Mouse (Mus musculus): ENCODE measurements around the gene Ppp1ca. TPM values are rescaled to one million over a fixed set of nuclear protein-coding genes. Genes with fewer than 3 reads are reported as not detected.
A peak's percentile ranks its signal among the peaks of the same experiment; 100 is the strongest.

The Ppp1ca gene
- polyA plus RNA-seq, 1 experiment: 897 TPM

DNA sequence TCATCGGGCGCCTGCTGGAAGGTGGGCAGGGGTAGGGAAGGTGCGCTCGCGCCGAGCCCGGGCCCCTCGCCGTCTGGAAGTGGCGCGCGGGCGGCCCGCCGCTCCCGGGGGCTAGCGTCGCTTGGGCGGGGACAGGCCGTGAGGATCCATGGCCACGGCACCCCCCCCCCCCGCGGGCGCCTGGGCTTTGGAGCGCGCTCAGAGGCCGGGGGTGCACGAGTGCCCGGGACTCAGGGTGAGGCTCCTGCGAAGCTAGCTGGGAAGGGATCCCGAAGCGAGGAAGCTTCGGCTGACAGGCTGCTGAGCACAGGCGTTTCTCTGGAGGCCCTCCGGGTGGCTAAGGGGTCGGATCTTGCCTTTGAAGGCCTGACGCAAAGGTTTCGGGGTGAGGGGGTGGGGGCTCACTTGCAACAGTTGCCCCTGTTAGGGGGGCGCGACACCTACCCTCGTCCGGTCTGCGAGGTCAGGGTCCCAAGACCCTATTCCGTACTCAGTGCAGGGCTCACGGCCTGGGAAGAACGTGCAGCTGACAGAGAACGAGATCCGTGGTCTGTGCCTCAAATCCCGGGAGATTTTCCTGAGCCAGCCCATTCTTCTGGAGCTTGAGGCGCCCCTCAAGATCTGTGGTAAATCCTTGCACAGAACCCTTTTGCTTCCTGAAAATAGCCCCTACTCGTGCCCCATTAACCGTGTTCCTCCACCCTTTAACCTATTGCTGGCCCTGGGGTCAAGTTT is 553 bp downstream of the Ppp1ca start:
- H3K27me3 ChIP-seq (ENCODE audit: control insufficient read depth, insufficient read depth, low read length): no peaks in the 10 kb centered on the region
- peak overlapping the region; percentile 85 for H3K4me3 ChIP-seq (ENCODE audit: control insufficient read depth, insufficient read depth, low read length)
- peaks cover 40% of the 10 kb centered on the region for H3K36me3 ChIP-seq (ENCODE audit: control insufficient read depth, insufficient read depth, low read length)
- no peak for TF ChIP-seq CTCF (IDR thresholded peaks at IDR 0.05; ENCODE audit: borderline replicate concordance, control insufficient read depth, extremely low read depth, insufficient read depth, low read length, poor library complexity)
- TF ChIP-seq POLR2A (IDR thresholded peaks at IDR 0.05; ENCODE audit: control insufficient read depth, extremely low read depth, insufficient read depth, low read length, poor library complexity): no peak
- H3K27ac ChIP-seq (ENCODE audit: control insufficient read depth, insufficient read depth, low read length): peak overlapping the region; percentile 30
- under 1% methylated on average over 52 of the region's 52 CpGs for WGBS
- no peak for DNase-seq
- peaks cover 56% of the 10 kb centered on the region for H3K4me1 ChIP-seq (replicated peaks; ENCODE audit: control insufficient read depth, insufficient read depth, low read length)

DNA sequence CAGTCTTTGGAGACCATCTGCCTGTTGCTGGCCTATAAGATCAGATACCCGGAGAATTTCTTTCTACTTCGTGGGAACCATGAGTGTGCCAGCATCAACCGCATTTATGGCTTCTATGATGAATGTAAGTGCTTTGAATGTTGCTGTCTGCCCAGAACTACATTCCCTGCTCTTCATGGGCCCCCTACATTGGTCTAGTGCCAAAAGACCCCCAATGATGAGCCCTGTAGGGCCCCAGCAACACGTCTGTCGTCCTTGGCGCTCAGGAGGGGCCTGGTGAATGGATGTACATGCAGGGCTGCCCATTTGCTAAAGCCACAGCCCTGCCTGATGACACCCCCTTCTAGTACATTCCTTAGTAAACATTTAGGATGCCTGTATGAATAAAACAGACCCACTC is 1.3 kb downstream of the Ppp1ca start:
- Histone ChIP-seq H3K27me3 (ENCODE audit: control insufficient read depth, insufficient read depth, low read length) (no peaks in the 10 kb centered on the region), H3K36me3 (ENCODE audit: control insufficient read depth, insufficient read depth, low read length) (peaks cover 34% of the 10 kb centered on the region), H3K4me3 (ENCODE audit: control insufficient read depth, insufficient read depth, low read length) (peak overlapping the region; percentile 85; the same call in 1 of the 2 replicates), H3K4me1 (replicated peaks; ENCODE audit: control insufficient read depth, insufficient read depth, low read length) (peaks cover 49% of the 10 kb centered on the region), H3K27ac (ENCODE audit: control insufficient read depth, insufficient read depth, low read length) (no peak overlapping the region)
- DNase-seq: no peak
- 48% methylated on average over 6 of the region's 6 CpGs for WGBS
- TF ChIP-seq POLR2A (IDR thresholded peaks at IDR 0.05; ENCODE audit: control insufficient read depth, extremely low read depth, insufficient read depth, low read length, poor library complexity): no peak
- no peak for TF ChIP-seq CTCF (IDR thresholded peaks at IDR 0.05; ENCODE audit: borderline replicate concordance, control insufficient read depth, extremely low read depth, insufficient read depth, low read length, poor library complexity)

GRCm38 (mm10) chr19:4194021-4194724 is 2.3 kb downstream of the Ppp1ca start:
- no peak for DNase-seq
- Histone ChIP-seq H3K27ac (ENCODE audit: control insufficient read depth, insufficient read depth, low read length) (no peak overlapping the region), H3K4me3 (ENCODE audit: control insufficient read depth, insufficient read depth, low read length) (no peak overlapping the region), H3K4me1 (replicated peaks; ENCODE audit: control insufficient read depth, insufficient read depth, low read length) (peaks cover 40% of the 10 kb centered on the region), H3K27me3 (ENCODE audit: control insufficient read depth, insufficient read depth, low read length) (no peaks in the 10 kb centered on the region), H3K36me3 (ENCODE audit: control insufficient read depth, insufficient read depth, low read length) (peaks cover 34% of the 10 kb centered on the region)
- TF ChIP-seq POLR2A (IDR thresholded peaks at IDR 0.05; ENCODE audit: control insufficient read depth, extremely low read depth, insufficient read depth, low read length, poor library complexity) (no peak), CTCF (IDR thresholded peaks at IDR 0.05; ENCODE audit: borderline replicate concordance, control insufficient read depth, extremely low read depth, insufficient read depth, low read length, poor library complexity) (no peak)
- WGBS: 80% methylated on average over 8 of the region's 8 CpGs

- peaks cover 33% of the 10 kb centered on the region for H3K4me1 ChIP-seq (replicated peaks; ENCODE audit: control insufficient read depth, insufficient read depth, low read length)
- TF ChIP-seq CTCF (IDR thresholded peaks at IDR 0.05; ENCODE audit: borderline replicate concordance, control insufficient read depth, extremely low read depth, insufficient read depth, low read length, poor library complexity) (no peak), POLR2A (IDR thresholded peaks at IDR 0.05; ENCODE audit: control insufficient read depth, extremely low read depth, insufficient read depth, low read length, poor library complexity) (no peak)
- 96% methylated on average over 12 of the region's 12 CpGs for WGBS
- no peak for DNase-seq
- H3K27ac ChIP-seq (ENCODE audit: control insufficient read depth, insufficient read depth, low read length): no peak overlapping the region
- H3K27me3 ChIP-seq (ENCODE audit: control insufficient read depth, insufficient read depth, low read length): no peaks in the 10 kb centered on the region
- no peak overlapping the region for H3K4me3 ChIP-seq (ENCODE audit: control insufficient read depth, insufficient read depth, low read length)
- peaks cover 36% of the 10 kb centered on the region for H3K36me3 ChIP-seq (ENCODE audit: control insufficient read depth, insufficient read depth, low read length)
These were observed 3.1 kb downstream of the Ppp1ca start for GRCm38 (mm10) chr19:4194776-4195650.

DNA sequence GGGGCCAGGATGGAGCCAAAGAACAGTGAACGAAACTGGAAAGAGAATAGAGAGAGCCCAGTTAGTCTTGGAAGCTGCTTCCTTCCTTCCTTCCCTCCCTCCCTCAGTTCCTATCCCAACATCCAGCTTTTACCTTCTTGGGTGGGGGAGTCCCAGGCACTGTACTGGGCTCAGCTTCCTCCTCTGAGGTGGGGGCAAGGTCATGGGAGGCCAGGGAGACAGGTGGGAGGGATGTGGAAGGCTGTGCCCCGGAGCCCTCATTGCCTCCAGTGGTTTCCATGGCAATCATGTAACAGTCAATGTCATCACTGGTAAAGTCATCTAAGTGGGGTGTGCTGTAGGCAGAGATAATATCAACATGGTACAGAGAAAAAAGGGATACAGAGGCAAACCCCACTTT is 4.2 kb downstream of the Ppp1ca start:
- Histone ChIP-seq H3K4me3 (ENCODE audit: control insufficient read depth, insufficient read depth, low read length) (no peak overlapping the region), H3K27ac (ENCODE audit: control insufficient read depth, insufficient read depth, low read length) (no peak overlapping the region), H3K27me3 (ENCODE audit: control insufficient read depth, insufficient read depth, low read length) (no peaks in the 10 kb centered on the region), H3K4me1 (replicated peaks; ENCODE audit: control insufficient read depth, insufficient read depth, low read length) (peaks cover 43% of the 10 kb centered on the region), H3K36me3 (ENCODE audit: control insufficient read depth, insufficient read depth, low read length) (peaks cover 36% of the 10 kb centered on the region)
- TF ChIP-seq CTCF (IDR thresholded peaks at IDR 0.05; ENCODE audit: borderline replicate concordance, control insufficient read depth, extremely low read depth, insufficient read depth, low read length, poor library complexity): no peak
- no peak for TF ChIP-seq POLR2A (IDR thresholded peaks at IDR 0.05; ENCODE audit: control insufficient read depth, extremely low read depth, insufficient read depth, low read length, poor library complexity)
- no peak for DNase-seq
- WGBS: 44% methylated on average over 2 of the region's 2 CpGs

DNA sequence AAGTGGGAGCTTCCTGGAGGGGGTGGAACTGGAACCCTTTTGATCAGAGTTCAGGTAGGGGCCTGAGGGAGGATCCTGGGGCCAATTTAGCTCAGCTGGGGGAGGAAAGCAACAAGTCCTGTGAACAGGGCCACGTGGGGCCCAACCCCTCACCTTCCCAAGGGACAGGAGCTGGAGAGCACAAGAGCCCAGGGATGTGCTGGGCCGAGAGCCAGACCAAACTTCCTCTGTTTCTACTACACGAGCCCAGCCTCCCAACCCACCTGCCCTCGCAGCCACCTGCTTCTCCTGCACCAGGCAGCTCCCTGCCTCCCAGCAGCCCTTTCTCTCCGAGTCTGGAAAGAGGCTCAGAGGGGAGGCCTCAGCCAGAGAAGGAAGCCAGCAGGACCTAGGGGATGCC is 4.7 kb downstream of the Ppp1ca start:
- 13% methylated on average over 5 of the region's 5 CpGs for WGBS
- H3K36me3 ChIP-seq (ENCODE audit: control insufficient read depth, insufficient read depth, low read length): peaks cover 36% of the 10 kb centered on the region

More for the DNA sequence above, 4.7 kb downstream of the Ppp1ca start:
- peaks cover 45% of the 10 kb centered on the region for H3K4me1 ChIP-seq (replicated peaks; ENCODE audit: control insufficient read depth, insufficient read depth, low read length)
- H3K27me3 ChIP-seq (ENCODE audit: control insufficient read depth, insufficient read depth, low read length): no peaks in the 10 kb centered on the region
- H3K4me3 ChIP-seq (ENCODE audit: control insufficient read depth, insufficient read depth, low read length): no peak overlapping the region
- no peak for DNase-seq
- H3K27ac ChIP-seq (ENCODE audit: control insufficient read depth, insufficient read depth, low read length): peak overlapping the region; percentile 27; the same call in 1 of the 2 replicates
- TF ChIP-seq POLR2A (IDR thresholded peaks at IDR 0.05; ENCODE audit: control insufficient read depth, extremely low read depth, insufficient read depth, low read length, poor library complexity) (no peak), CTCF (IDR thresholded peaks at IDR 0.05; ENCODE audit: borderline replicate concordance, control insufficient read depth, extremely low read depth, insufficient read depth, low read length, poor library complexity) (no peak)
